In the genomic region with DNA sequence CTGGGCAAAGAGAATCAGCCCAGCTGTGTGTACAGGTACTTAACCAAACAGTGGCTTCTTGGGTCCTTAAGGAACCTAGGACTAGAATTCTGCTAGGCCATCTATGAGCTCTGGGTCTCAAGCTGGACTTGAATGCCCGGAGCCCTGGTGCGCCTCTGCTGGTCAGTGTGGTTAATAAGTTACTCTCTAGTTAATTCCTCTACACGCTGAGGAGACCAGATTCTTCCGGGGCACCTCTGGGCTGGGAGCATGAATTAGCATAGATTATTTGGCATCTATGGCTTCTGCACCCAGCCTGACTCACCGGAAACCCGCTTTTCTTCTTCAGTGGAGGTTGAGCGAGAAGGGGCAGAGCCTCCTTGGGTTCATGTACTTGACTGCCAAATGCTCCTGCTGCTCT, we compare ENCODE assay signal across 9 mouse cellular contexts. TPM values are rescaled to one million over a fixed set of nuclear protein-coding genes. Genes with fewer than 3 reads are reported as not detected.
A peak's percentile ranks its signal among the peaks of the same experiment; 100 is the strongest.
DNase-seq lines count a peak whose midpoint lies in the region; ATAC-seq and TF ChIP-seq lines count a peak whose summit lies in the region.
"Had no signal": no experiment of that assay in that cellular context is flagged by ENCODE, and none has a peak within 500 bp of the region (broad histone marks: within the 10 kb centered on the region; RNA-seq: fewer than 3 reads in every experiment).

No protein-coding gene starts in this region.

- no peak overlapping the region for H3K9ac ChIP-seq in intestine, postnatal 0 days (ENCODE audit: low read depth, low read length)
- no peak overlapping the region for H3K9ac ChIP-seq in intestine, embryonic 15.5 days
- no peak overlapping the region for H3K9ac ChIP-seq in midbrain, embryonic 14.5 days (replicated peaks; ENCODE audit: low read length)

- H3K4me1 ChIP-seq in intestine, postnatal 0 days (replicated peaks; ENCODE audit: control insufficient read depth, insufficient read depth, low read length), result no peaks in the 10 kb centered on the region
- H3K4me1 ChIP-seq in intestine, embryonic 15.5 days (replicated peaks), result peaks cover 24% of the 10 kb centered on the region
- peaks cover 3% of the 10 kb centered on the region; the same call in 1 of the 2 replicates for H3K4me1 ChIP-seq in midbrain, embryonic 14.5 days (ENCODE audit: control insufficient read depth, insufficient read depth, low read length)

- H3K27ac ChIP-seq in intestine, postnatal 0 days (ENCODE audit: low read depth, low read length), result no peak overlapping the region
- H3K27ac ChIP-seq in intestine, embryonic 15.5 days, result no peak overlapping the region
- H3K27ac ChIP-seq in midbrain, embryonic 14.5 days (replicated peaks; ENCODE audit: low read depth, low read length), result no peak overlapping the region

- H3K27me3 ChIP-seq in intestine, postnatal 0 days (replicated peaks; ENCODE audit: control insufficient read depth, insufficient read depth, low read length), result peaks cover 98% of the 10 kb centered on the region
- H3K27me3 ChIP-seq in intestine, embryonic 15.5 days (replicated peaks), result peaks cover 94% of the 10 kb centered on the region
- peaks cover 82% of the 10 kb centered on the region for H3K27me3 ChIP-seq in midbrain, embryonic 14.5 days (ENCODE audit: control insufficient read depth, insufficient read depth, low read length)

- H3K9me3 ChIP-seq in intestine, postnatal 0 days (ENCODE audit: control insufficient read depth), result no peaks in the 10 kb centered on the region
- no peaks in the 10 kb centered on the region for H3K9me3 ChIP-seq in intestine, embryonic 15.5 days
- H3K9me3 ChIP-seq in midbrain, embryonic 14.5 days (ENCODE audit: control insufficient read depth, low read length), result no peaks in the 10 kb centered on the region

- H3K4me2 ChIP-seq in intestine, postnatal 0 days (replicated peaks; ENCODE audit: low read depth), result no peak overlapping the region
- H3K4me2 ChIP-seq in intestine, embryonic 15.5 days (replicated peaks), result no peak overlapping the region
- H3K4me2 ChIP-seq in midbrain, embryonic 14.5 days (ENCODE audit: low read length), result peak overlapping the region; percentile 52

- WGBS in intestine, postnatal 0 days, result 7% methylated on average over 7 of the region's 7 CpGs
- WGBS in intestine, embryonic 15.5 days, result 3% methylated on average over 7 of the region's 7 CpGs
- whole genome bisulfite sequencing in midbrain, embryonic 14.5 days, result 6% methylated on average over 7 of the region's 7 CpGs

- no peak overlapping the region for H3K4me3 ChIP-seq in intestine, postnatal 0 days (ENCODE audit: low read depth, low read length)
- H3K4me3 ChIP-seq in intestine, embryonic 15.5 days (replicated peaks), result no peak overlapping the region
- H3K4me3 ChIP-seq in midbrain, embryonic 14.5 days (replicated peaks; ENCODE audit: low read depth, low read length), result peak overlapping the region; percentile 42; the same call in 1 of the 2 replicates

- H3K36me3 ChIP-seq in intestine, postnatal 0 days (ENCODE audit: control insufficient read depth, insufficient read depth), result no peaks in the 10 kb centered on the region
- H3K36me3 ChIP-seq in intestine, embryonic 15.5 days, result no peaks in the 10 kb centered on the region
- no peaks in the 10 kb centered on the region for H3K36me3 ChIP-seq in midbrain, embryonic 14.5 days (ENCODE audit: control insufficient read depth, insufficient read depth, low read length)

- peak; percentile 57 for DNase-seq in embryo, embryonic 11 days
- peak; percentile 95 for DNase-seq in kidney, adult 9 months
- peak; percentile 44 for DNase-seq in midbrain, embryonic 14.5 days
- DNase-seq in layer of hippocampus, postnatal 14 days (ENCODE audit: low spot score in 2 of 2), result no peak
- no peak for DNase-seq in adrenal gland, adult 8-10 months
- no peak for DNase-seq in thymus, adult 18-20 months

- TF ChIP-seq CTCF in intestine, postnatal 0 days (IDR thresholded peaks at IDR 0.05; ENCODE audit: low read depth), result peak; percentile 55

- ATAC-seq in intestine, postnatal 0 days, result no peak
- no peak for ATAC-seq in intestine, embryonic 15.5 days
- no peak for ATAC-seq in midbrain, embryonic 14.5 days (ENCODE audit: low FRiP score, low TSS enrichment)

RNA-seq across cellular contexts. Expression of gene Emx2, which starts 2.5 kb away (rescaled TPM):
- polyA plus RNA-seq in intestine, postnatal 0 days (2015; fragmentation: Nextera tagmentation; extraction: Ambion mirVana), result not detected in 2 replicates
- polyA plus RNA-seq in intestine, embryonic 15.5 days (2015; fragmentation: Nextera tagmentation; extraction: Ambion mirVana), result 0.10 and 0.43 TPM in 2 replicates
- polyA plus RNA-seq in midbrain, embryonic 14.5 days (2014; fragmentation: Nextera tagmentation; extraction: Ambion mirVana), result 18.5 and 19.1 TPM in 2 replicates
- total RNA-seq in layer of hippocampus, postnatal 14 days (2021), result 10 to 100 TPM; 22.5 to 24.7 TPM
- under 1 TPM in 2 of 4 experiments, not detected in 2; 0.10 to 0.15 TPM for total RNA-seq in adrenal gland, adult 8-10 months (2022)
- polyA plus RNA-seq: heart, embryonic 16.5 days had no signal

Comparison
In these comparisons a context has a peak if more than half of its experiments do, and no peak if none do; other contexts are left out.
1. DNase-seq: peak in embryo, embryonic 11 days (single experiment), kidney, adult 9 months (single experiment) and midbrain, embryonic 14.5 days (single experiment); none in layer of hippocampus, postnatal 14 days (0 of 2), adrenal gland, adult 8-10 months (single experiment) and thymus, adult 18-20 months (0 of 2).
2. RNA of gene Emx2, which starts 2.5 kb away (polyA plus RNA-seq): 18.5 to 19.1 TPM in midbrain, embryonic 14.5 days; 0.10 to 0.43 TPM in intestine, embryonic 15.5 days and not detected in intestine, postnatal 0 days; every median in the first group is over 10 times any median in the second.